Mouse (Mus musculus): ENCODE measurements around the gene Swap70. TPM values are rescaled to one million over a fixed set of nuclear protein-coding genes. Genes with fewer than 3 reads are reported as not detected.

Swap70 gene
- total and polyA plus RNA-seq, 3 experiments = 18.3 to 23.3 TPM; not detected in 1

GRCm38 (mm10) chr7:110288191-110288604 is 66.7 kb downstream of the Swap70 start:
- no peaks in the 10 kb centered on the region for H3K9me3 ChIP-seq (replicated peaks; ENCODE audit: insufficient read depth, low read length)
- no peak overlapping the region for H3K27ac ChIP-seq (ENCODE audit: control insufficient read depth, low read depth, low read length)
- no peaks in the 10 kb centered on the region for H3K36me3 ChIP-seq (ENCODE audit: control insufficient read depth in 1 of 2, insufficient read depth in 2 of 2, low read length in 2 of 2)
- no peak overlapping the region for H3K9ac ChIP-seq (ENCODE audit: control insufficient read depth, low read depth, low read length, poor library complexity, severe bottlenecking)
- no peak for DNase-seq (ENCODE audit: low read depth, low spot score)
- peaks cover 0 to 2% of the 10 kb centered on the region in 2 experiments; a peak in 1 of 4 replicates for H3K27me3 ChIP-seq (ENCODE audit: control insufficient read depth in 1 of 2, insufficient read depth in 2 of 2, low read length in 2 of 2)
- no peak overlapping the region for H3K4me3 ChIP-seq (ENCODE audit: control insufficient read depth in 1 of 2, insufficient read depth in 1 of 2, low read depth in 2 of 2, low read length in 2 of 2)
- peaks cover 0 to 5% of the 10 kb centered on the region in 2 experiments; a peak in 1 of 4 replicates for H3K4me1 ChIP-seq (ENCODE audit: control insufficient read depth in 1 of 2, insufficient read depth in 2 of 2, low read length in 2 of 2)
- TF ChIP-seq USF1 (IDR thresholded peaks at IDR 0.05; ENCODE audit: low read depth, low read length) (no peak), MAZ (IDR thresholded peaks at IDR 0.05; ENCODE audit: low read depth, low read length) (no peak), MEF2A (IDR thresholded peaks at IDR 0.05; ENCODE audit: extremely low read depth, insufficient replicate concordance, low read depth, low read length, poor library complexity, severe bottlenecking) (no peak), RCOR1 (IDR thresholded peaks at IDR 0.05; ENCODE audit: low read depth, low read length) (no peak), ZKSCAN1 (IDR thresholded peaks at IDR 0.05; ENCODE audit: low read depth, low read length) (no peak), ZC3H11A (IDR thresholded peaks at IDR 0.05; ENCODE audit: low read depth, low read length) (no peak), POLR2A (IDR thresholded peaks at IDR 0.05; ENCODE audit: control insufficient read depth in 1 of 2, insufficient read depth in 1 of 2, low read depth in 1 of 2, low read length in 2 of 2, poor library complexity in 1 of 2) (no peak), POLR2AphosphoS2 (IDR thresholded peaks at IDR 0.05; ENCODE audit: low read length) (no peak), ETS1 (IDR thresholded peaks at IDR 0.05; ENCODE audit: low read depth, low read length) (no peak), MYB (IDR thresholded peaks at IDR 0.05; ENCODE audit: low read depth, low read length) (no peak), ELF1 (IDR thresholded peaks at IDR 0.05; ENCODE audit: low read depth, low read length) (no peak), CHD1 (IDR thresholded peaks at IDR 0.05; ENCODE audit: low read depth, low read length) (no peak), NRF1 (IDR thresholded peaks at IDR 0.05; ENCODE audit: insufficient read depth, low read depth, low read length, poor library complexity, severe bottlenecking) (no peak), MAX (IDR thresholded peaks at IDR 0.05; ENCODE audit: low read length) (no peak), E2F4 (IDR thresholded peaks at IDR 0.05; ENCODE audit: borderline replicate concordance, low read depth, low read length) (no peak), NELFE (IDR thresholded peaks at IDR 0.05; ENCODE audit: low read depth, low read length) (no peak)
- no peaks in the 10 kb centered on the region for H3K79me2 ChIP-seq (ENCODE audit: control insufficient read depth, insufficient read depth, low read length, poor library complexity)

- Histone ChIP-seq H3K36me3 (ENCODE audit: control insufficient read depth in 1 of 2, insufficient read depth in 2 of 2, low read length in 2 of 2) (no peaks in the 10 kb centered on the region), H3K9ac (ENCODE audit: control insufficient read depth, low read depth, low read length, poor library complexity, severe bottlenecking) (no peak overlapping the region), H3K9me3 (replicated peaks; ENCODE audit: insufficient read depth, low read length) (no peaks in the 10 kb centered on the region), H3K4me3 (ENCODE audit: control insufficient read depth in 1 of 2, insufficient read depth in 1 of 2, low read depth in 2 of 2, low read length in 2 of 2) (no peak overlapping the region), H3K27me3 (ENCODE audit: control insufficient read depth in 1 of 2, insufficient read depth in 2 of 2, low read length in 2 of 2) (peaks cover 0 to 2% of the 10 kb centered on the region in 2 experiments; a peak in 1 of 4 replicates), H3K79me2 (ENCODE audit: control insufficient read depth, insufficient read depth, low read length, poor library complexity) (no peaks in the 10 kb centered on the region), H3K4me1 (ENCODE audit: control insufficient read depth in 1 of 2, insufficient read depth in 2 of 2, low read length in 2 of 2) (peaks cover 0 to 5% of the 10 kb centered on the region in 2 experiments; a peak in 1 of 4 replicates), H3K27ac (ENCODE audit: control insufficient read depth, low read depth, low read length) (no peak overlapping the region)
- no peak for DNase-seq (ENCODE audit: low read depth, low spot score)
- TF ChIP-seq ETS1 (IDR thresholded peaks at IDR 0.05; ENCODE audit: low read depth, low read length) (no peak), NELFE (IDR thresholded peaks at IDR 0.05; ENCODE audit: low read depth, low read length) (no peak), MAFK (IDR thresholded peaks at IDR 0.05; ENCODE audit: borderline replicate concordance, low read depth, low read length) (no peak), KAT2A (conservative IDR thresholded peaks at IDR 0.05; ENCODE audit: low read depth, low read length) (no peak), ZC3H11A (IDR thresholded peaks at IDR 0.05; ENCODE audit: low read depth, low read length) (no peak), GATA1 (IDR thresholded peaks at IDR 0.05; ENCODE audit: low read depth, low read length) (no peak), MAX (IDR thresholded peaks at IDR 0.05; ENCODE audit: low read length) (no peak)
These were observed 67.2 kb downstream of the Swap70 start for GRCm38 (mm10) chr7:110288731-110289191.
